Mouse (Mus musculus) erythroblast, embryonic 14.5 days (primary cell): ENCODE results near the gene Gpc3.

ENCODE experiments used
- GATA1 ChIP-seq: IDR thresholded peaks from 2 replicates; pipeline ENCODE4 v1.6.1; 2012; ENCODE audit warnings: low read length, inconsistent platforms, mixed read lengths
- TAL1 ChIP-seq: IDR thresholded peaks from 3 replicates; pipeline ENCODE4 v1.6.1; 2012; ENCODE audit warnings: low read length, inconsistent platforms, mixed read lengths

DNA sequence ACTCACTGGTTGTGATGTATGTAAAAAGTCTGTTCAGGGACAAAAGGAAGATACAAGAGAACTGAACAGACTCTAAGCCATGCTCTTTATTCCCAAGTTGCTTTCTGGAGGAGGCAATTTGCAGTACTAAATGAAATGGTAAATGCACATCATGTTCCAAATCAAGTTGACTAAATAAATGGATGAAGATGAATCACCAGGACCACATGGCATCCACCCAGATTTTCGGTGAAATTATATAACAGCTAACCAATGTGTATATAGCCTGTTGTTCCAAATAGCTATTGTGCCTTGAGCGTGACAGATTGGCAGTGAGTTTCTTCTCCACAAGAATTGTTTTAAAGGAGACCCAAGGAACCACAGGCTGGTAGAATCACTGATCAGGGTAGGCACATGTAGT, 302.8 kb downstream of the Gpc3 start:
- TF ChIP-seq GATA1, result no peak
- TF ChIP-seq TAL1, result no peak
